Mouse (Mus musculus) liver, postnatal 0 days (tissue): Measurements from ENCODE around the gene Fabp3. TPM values are rescaled to one million over a fixed set of nuclear protein-coding genes. Genes with fewer than 3 reads are reported as not detected.

Experiments
- ATAC-seq: fragments of 200-750 bp; cut with Nextera tagmentation; 2 replicates; pipeline ENCODE4 v1.8.0; 2017; ENCODE audit warnings: mild to moderate bottlenecking, moderate library complexity
- DNase-seq: peaks from one replicate; pipeline ENCODE4 v3.0.0-alpha.2; 2016
- H3K27ac ChIP-seq: fragments of 300-500 bp; sonication (generic); 2 replicates; pipeline ENCODE4 v1.5.1; 2014; ENCODE audit warnings: antibody characterized with exemption, moderate library complexity, mild to moderate bottlenecking, low read depth
- H3K27me3 ChIP-seq: fragments of 300-500 bp; sonication (generic); 2 replicates; pipeline ENCODE4 v1.6.1; 2014; ENCODE audit warnings: low read length, control low read depth, mixed read lengths; ENCODE audit not compliant: insufficient read depth
- H3K36me3 ChIP-seq: fragments of 300-500 bp; sonication (generic); replicated peaks from 2 replicates; pipeline ENCODE4 v1.6.1; 2014; ENCODE audit warnings: mild to moderate bottlenecking, control low read depth, low read length, moderate library complexity, mixed read lengths; ENCODE audit not compliant: insufficient read depth
- H3K4me1 ChIP-seq: fragments of 300-500 bp; sonication (generic); 2 replicates; pipeline ENCODE4 v1.6.1; 2014; ENCODE audit warnings: antibody characterized with exemption, mild to moderate bottlenecking, control low read depth; ENCODE audit not compliant: insufficient read depth
- H3K4me2 ChIP-seq: fragments of 300-500 bp; sonication (generic); 2 replicates; pipeline ENCODE4 v1.6.1; 2014; ENCODE audit warnings: low read depth, mild to moderate bottlenecking, low read length, moderate library complexity, mixed read lengths
- H3K4me3 ChIP-seq: fragments of 300-500 bp; sonication (generic); 2 replicates; pipeline ENCODE4 v1.5.1; 2014; ENCODE audit warnings: low read depth, low read length
- H3K9ac ChIP-seq: fragments of 300-500 bp; sonication (generic); replicated peaks from 2 replicates; pipeline ENCODE4 v1.6.1; 2014; ENCODE audit warnings: mild to moderate bottlenecking, moderate library complexity
- H3K9me3 ChIP-seq: fragments of 300-500 bp; sonication (generic); 2 replicates; pipeline ENCODE4 v1.6.1; 2016; ENCODE audit warnings: mild to moderate bottlenecking, control low read depth, low read length, mixed read lengths
- CTCF ChIP-seq: sonication (generic); IDR thresholded peaks from 2 replicates; pipeline ENCODE4 v1.5.1; 2016; ENCODE audit warnings: antibody characterized with exemption, low read depth
- EP300 ChIP-seq: IDR thresholded peaks from 2 replicates; pipeline ENCODE4 v1.6.1; 2016; ENCODE audit warnings: antibody characterized with exemption, low read depth, mild to moderate bottlenecking
- WGBS: fragments of 180-500 bp; shearing (Covaris S2); extraction: QIAGEN DNeasy Blood & Tissue Kit; methylation state at CpG from one replicate; pipeline ENCODE4 v1.1.7; 2014; ENCODE audit not compliant: insufficient replicate concordance; 5-methylcytosine and 5-hydroxymethylcytosine counted together
- polyA plus RNA-seq: library from polyadenylated mRNA; unstranded; fragments of >200 nt; fragmentation: Nextera tagmentation; extraction: Ambion mirVana; gene quantifications from 2 replicates; pipeline ENCODE4 v1.2.1, GENCODE M21; 2015

Fabp3 gene
- polyA plus RNA-seq, 1 experiment from 2014 or later: 1.3 TPM

- peak; percentile 68; the same call in 1 of the 2 replicates for ATAC-seq
These were observed 33.2 kb upstream of the Fabp3 start for GRCm38 (mm10) chr4:130275016-130275822.

DNA sequence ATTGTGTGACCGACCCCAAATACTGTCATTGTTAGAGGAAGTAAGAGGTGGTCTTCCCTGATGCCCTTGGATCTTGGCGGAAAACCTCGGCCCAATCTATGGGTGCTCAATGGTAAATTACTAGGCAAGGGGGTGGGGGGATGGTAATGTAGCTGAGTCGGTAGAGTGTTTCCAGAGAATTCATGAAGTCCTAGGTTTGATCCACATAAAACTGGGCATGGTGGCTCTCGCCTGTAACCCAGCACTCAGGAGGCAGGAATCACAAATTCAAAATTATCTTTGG is 32.6 kb upstream of the Fabp3 start:
- TF ChIP-seq CTCF (no peak), EP300 (no peak)
- no peaks in the 10 kb centered on the region for H3K36me3 ChIP-seq
- H3K9ac ChIP-seq: no peak overlapping the region
- ATAC-seq (no peak), DNase-seq (no peak)
- no peaks in the 10 kb centered on the region for H3K9me3 ChIP-seq
- peaks cover 57% of the 10 kb centered on the region for H3K27me3 ChIP-seq
- no peaks in the 10 kb centered on the region; the same call in 1 of the 2 replicates for H3K4me1 ChIP-seq
- 46% methylated on average over 5 of the region's 5 CpGs for WGBS
- peak overlapping the region; percentile 69; the same call in 1 of the 2 replicates for H3K4me2 ChIP-seq
- H3K4me3 ChIP-seq: no peak overlapping the region
- no peak overlapping the region for H3K27ac ChIP-seq

More at GRCm38 (mm10) chr4:130275016-130275822, 33.2 kb upstream of the Fabp3 start:
- Histone ChIP-seq H3K27ac (no peak overlapping the region), H3K9ac (0 out of 2 replicates have a peak overlapping the region, but pooled peaks have one; percentile 11), H3K4me2 (peak overlapping the region; percentile 69), H3K27me3 (peaks cover 57% of the 10 kb centered on the region), H3K36me3 (no peaks in the 10 kb centered on the region), H3K4me3 (peak overlapping the region; percentile 33), H3K9me3 (no peaks in the 10 kb centered on the region), H3K4me1 (no peaks in the 10 kb centered on the region; the same call in 1 of the 2 replicates)
- peak; percentile 45 for DNase-seq
- TF ChIP-seq CTCF: no peak
- TF ChIP-seq EP300: no peak
- whole genome bisulfite sequencing: 3% methylated on average over 61 of the region's 62 CpGs

GRCm38 (mm10) chr4:130276573-130277176 is 31.7 kb upstream of the Fabp3 start:
- no peak for TF ChIP-seq CTCF
- TF ChIP-seq EP300: no peak
- H3K4me1 ChIP-seq: no peaks in the 10 kb centered on the region; the same call in 1 of the 2 replicates
- H3K9ac ChIP-seq: no peak overlapping the region
- H3K36me3 ChIP-seq: no peaks in the 10 kb centered on the region
- H3K4me3 ChIP-seq: no peak overlapping the region
- ATAC-seq: peak; percentile 84
- H3K4me2 ChIP-seq: no peak overlapping the region
- DNase-seq: peak; percentile 46
- peaks cover 57% of the 10 kb centered on the region for H3K27me3 ChIP-seq
- H3K9me3 ChIP-seq: no peaks in the 10 kb centered on the region
- WGBS: 22% methylated on average over 7 of the region's 7 CpGs
- no peak overlapping the region for H3K27ac ChIP-seq

DNA sequence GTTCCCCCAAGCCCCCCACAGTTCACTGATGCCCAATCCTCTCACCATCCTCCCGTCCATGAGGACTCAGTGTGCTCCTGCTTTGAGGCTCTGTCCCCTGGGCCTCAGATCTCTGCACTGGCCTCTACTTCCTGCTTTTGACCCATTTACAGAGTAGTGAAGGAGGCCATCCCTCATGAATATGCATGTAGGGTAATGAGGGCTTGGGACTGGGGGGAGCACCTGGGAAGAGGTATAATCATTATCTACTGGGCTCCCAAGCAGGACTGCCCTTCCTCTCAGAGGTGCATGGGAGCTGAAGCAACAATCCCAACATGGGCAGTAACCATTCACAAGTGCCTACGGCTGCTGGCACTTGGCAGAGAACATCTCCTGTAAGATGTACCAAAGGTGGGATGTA is 29.3 kb upstream of the Fabp3 start, which contains the start of gene Serinc2:
TSS of gene Serinc2 (minus strand) at position 101 of the 400 bp plus-strand sequence.
- Histone ChIP-seq H3K27ac (no peak within 1 kb of the TSS), H3K4me1 (no peaks in the 10 kb centered on the region; the same call in 1 of the 2 replicates), H3K4me2 (no peak within 1 kb of the TSS), H3K27me3 (peaks cover 40% of the 10 kb centered on the region), H3K36me3 (no peaks in the 10 kb centered on the region), H3K9ac (no peak within 1 kb of the TSS), H3K9me3 (no peaks in the 10 kb centered on the region), H3K4me3 (no peak within 1 kb of the TSS)
- 56% methylated on average over 2 of the region's 2 CpGs for WGBS
- no peak for TF ChIP-seq EP300
- TF ChIP-seq CTCF: no peak
- DNase-seq: no peak
- no peak for ATAC-seq

- Histone ChIP-seq H3K4me2 (no peak overlapping the region), H3K27me3 (peaks cover 19% of the 10 kb centered on the region), H3K9ac (no peak overlapping the region), H3K4me3 (no peak overlapping the region), H3K27ac (no peak overlapping the region), H3K36me3 (no peaks in the 10 kb centered on the region), H3K9me3 (no peaks in the 10 kb centered on the region), H3K4me1 (no peaks in the 10 kb centered on the region)
- 75% methylated on average over 5 of the region's 5 CpGs for WGBS
- DNase-seq: no peak
- no peak for ATAC-seq
- TF ChIP-seq EP300: no peak
- TF ChIP-seq CTCF: no peak
These were observed 25.5 kb upstream of the Fabp3 start for GRCm38 (mm10) chr4:130282856-130283255.

GRCm38 (mm10) chr4:130283826-130284225 is 24.6 kb upstream of the Fabp3 start:
- no peak for DNase-seq
- TF ChIP-seq EP300: no peak
- TF ChIP-seq CTCF: no peak
- peaks cover 16% of the 10 kb centered on the region; the same call in 1 of the 2 replicates for H3K27me3 ChIP-seq
- no peak overlapping the region for H3K4me2 ChIP-seq
- no peak overlapping the region for H3K9ac ChIP-seq
- H3K4me1 ChIP-seq: no peaks in the 10 kb centered on the region
- H3K36me3 ChIP-seq: no peaks in the 10 kb centered on the region
- H3K27ac ChIP-seq: no peak overlapping the region
- no peaks in the 10 kb centered on the region for H3K9me3 ChIP-seq
- 26% methylated on average over 9 of the region's 9 CpGs for WGBS
- ATAC-seq: no peak
- no peak overlapping the region for H3K4me3 ChIP-seq
